Mouse (Mus musculus) lung, embryonic 14.5 days (tissue): ENCODE results near the gene Bcas3. TPM values are rescaled to one million over a fixed set of nuclear protein-coding genes. Genes with fewer than 3 reads are reported as not detected.

Experiments
- ATAC-seq: fragments of 200-750 bp; cut with Nextera tagmentation; 2 replicates; pipeline ENCODE4 v1.8.0; 2017; ENCODE audit warnings: mild to moderate bottlenecking, moderate TSS enrichment, moderate library complexity; ENCODE audit not compliant: insufficient read depth
- DNase-seq: peaks from one replicate; pipeline ENCODE4 v3.0.0-alpha.2; 2015
- H3K27ac ChIP-seq: fragments of 300-500 bp; sonication (generic); 2 replicates; pipeline ENCODE4 v1.5.1; 2014; ENCODE audit warnings: low read depth, mild to moderate bottlenecking, moderate library complexity
- H3K27me3 ChIP-seq: fragments of 300-500 bp; sonication (generic); 2 replicates; pipeline ENCODE4 v1.6.1; 2014; ENCODE audit warnings: low read length, control low read depth; ENCODE audit not compliant: insufficient read depth
- H3K36me3 ChIP-seq: fragments of 300-500 bp; sonication (generic); 2 replicates; pipeline ENCODE4 v1.6.1; 2014; ENCODE audit warnings: control low read depth; ENCODE audit not compliant: insufficient read depth
- H3K4me1 ChIP-seq: fragments of 300-500 bp; sonication (generic); 2 replicates; pipeline ENCODE4 v1.6.1; 2014; ENCODE audit warnings: antibody characterized with exemption, control low read depth; ENCODE audit not compliant: insufficient read depth
- H3K4me2 ChIP-seq: fragments of 300-500 bp; sonication (generic); 2 replicates; pipeline ENCODE4 v1.6.1; 2014; ENCODE audit warnings: mild to moderate bottlenecking
- H3K4me3 ChIP-seq: fragments of 300-500 bp; sonication (generic); 2 replicates; pipeline ENCODE4 v1.5.1; 2014; ENCODE audit warnings: low read depth, low read length
- H3K9ac ChIP-seq: fragments of 300-500 bp; sonication (generic); 2 replicates; pipeline ENCODE4 v1.6.1; 2014
- H3K9me3 ChIP-seq: fragments of 300-500 bp; sonication (generic); 2 replicates; pipeline ENCODE4 v1.6.1; 2016; ENCODE audit warnings: low read depth, low read length, control low read depth
- CTCF ChIP-seq: IDR thresholded peaks from 2 replicates; pipeline ENCODE4 v1.5.1; 2016; ENCODE audit warnings: antibody characterized with exemption, low read depth
- WGBS: fragments of 180-500 bp; shearing (Covaris S2); extraction: QIAGEN DNeasy Blood & Tissue Kit; methylation state at CpG from one replicate; pipeline ENCODE4 v1.1.7; 2014; 5-methylcytosine and 5-hydroxymethylcytosine counted together
- polyA plus RNA-seq: library from polyadenylated mRNA; unstranded; fragments of >200 nt; fragmentation: Nextera tagmentation; extraction: Ambion mirVana; gene quantifications from 2 replicates; pipeline ENCODE4 v1.2.1, GENCODE M21; 2014

Gene Bcas3
- polyA plus RNA-seq, 1 experiment from 2014 or later, result 35.0 TPM

DNA sequence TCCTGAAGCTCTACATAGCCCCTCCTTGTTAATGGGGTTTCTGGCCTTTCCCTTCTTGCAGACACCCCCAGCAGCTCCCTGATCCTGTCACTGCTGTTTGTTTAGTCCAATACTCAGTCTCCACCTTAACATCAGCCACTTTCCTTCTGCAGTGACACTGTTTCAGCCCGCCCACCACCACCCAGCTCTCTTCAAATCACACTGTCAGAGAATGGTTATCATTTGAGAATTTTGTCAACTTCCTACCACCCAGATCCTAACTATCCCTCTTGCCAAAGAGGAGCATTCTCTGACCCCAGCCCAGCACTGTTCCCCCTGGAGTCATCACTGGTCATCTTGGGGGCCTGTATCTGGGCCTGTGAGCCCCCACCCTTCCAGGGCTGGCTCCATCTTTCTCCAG lies 452.8 kb downstream of the Bcas3 start:
- no peaks in the 10 kb centered on the region for H3K27me3 ChIP-seq
- no peaks in the 10 kb centered on the region for H3K9me3 ChIP-seq
- H3K4me2 ChIP-seq, result no peak overlapping the region
- 54% methylated on average over 1 of the region's 1 CpGs for WGBS
- DNase-seq (peak; percentile 63), ATAC-seq (peak; percentile 23; the same call in 1 of the 2 replicates)
- TF ChIP-seq CTCF, result no peak
- H3K27ac ChIP-seq, result no peak overlapping the region
- H3K9ac ChIP-seq, result no peak overlapping the region
- peaks cover 6% of the 10 kb centered on the region; the same call in 1 of the 2 replicates for H3K4me1 ChIP-seq
- H3K4me3 ChIP-seq, result no peak overlapping the region
- H3K36me3 ChIP-seq, result peaks cover 10% of the 10 kb centered on the region

DNA sequence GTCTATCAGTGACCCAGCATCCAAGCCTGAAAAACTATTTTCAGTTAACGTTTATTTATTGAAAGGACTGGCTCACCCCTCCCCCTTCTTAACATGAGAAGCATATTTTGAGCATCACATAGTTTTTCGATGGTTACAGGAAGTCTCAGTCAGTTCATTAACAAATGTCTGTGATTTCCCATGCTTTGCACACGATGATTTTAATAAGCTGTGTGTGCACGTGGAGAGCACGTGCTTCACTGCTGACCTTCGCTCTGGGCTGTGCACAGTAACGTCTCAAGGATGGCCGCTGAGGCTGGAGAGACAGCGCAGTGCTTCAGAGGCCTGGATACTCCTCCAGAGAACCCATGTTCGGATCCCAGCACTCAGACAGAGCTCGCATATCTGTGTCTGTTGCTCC lies 454.4 kb downstream of the Bcas3 start:
- TF ChIP-seq CTCF, result no peak
- H3K4me2 ChIP-seq, result no peak overlapping the region
- no peak overlapping the region for H3K9ac ChIP-seq
- H3K27ac ChIP-seq, result peak overlapping the region; percentile 36; the same call in 1 of the 2 replicates
- no peaks in the 10 kb centered on the region for H3K9me3 ChIP-seq
- peaks cover 4% of the 10 kb centered on the region; the same call in 1 of the 2 replicates for H3K36me3 ChIP-seq
- ATAC-seq (peak; percentile 44; the same call in 1 of the 2 replicates), DNase-seq (peak; percentile 77)
- H3K4me1 ChIP-seq, result peaks cover 11% of the 10 kb centered on the region
- no peak overlapping the region for H3K4me3 ChIP-seq
- H3K27me3 ChIP-seq, result no peaks in the 10 kb centered on the region
- WGBS, result 38% methylated on average over 11 of the region's 11 CpGs

DNA sequence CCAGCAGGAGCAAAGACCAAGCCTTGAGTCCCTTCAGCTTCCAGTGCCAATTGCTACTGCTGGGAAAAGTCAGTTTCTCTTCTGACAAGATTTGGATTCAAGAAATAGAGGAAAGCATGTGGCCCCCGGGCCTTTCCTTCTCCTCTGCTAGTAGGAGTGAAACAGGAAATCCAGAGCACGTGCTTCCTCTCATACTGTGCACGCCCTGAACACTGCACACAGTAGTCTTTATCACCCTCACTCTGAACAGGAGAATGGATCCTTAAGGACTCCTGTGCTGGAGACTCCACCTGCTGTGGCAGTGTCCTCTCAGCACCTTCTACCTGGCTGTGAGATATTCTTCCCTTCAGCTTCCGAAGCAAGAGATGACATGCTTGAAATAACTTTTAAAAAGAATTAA lies 458.3 kb downstream of the Bcas3 start:
- Histone ChIP-seq H3K4me2 (no peak overlapping the region), H3K36me3 (no peaks in the 10 kb centered on the region; the same call in 1 of the 2 replicates), H3K4me3 (no peak overlapping the region), H3K4me1 (peaks cover 21% of the 10 kb centered on the region), H3K9ac (no peak overlapping the region), H3K9me3 (no peaks in the 10 kb centered on the region), H3K27ac (no peak overlapping the region), H3K27me3 (no peaks in the 10 kb centered on the region)
- ATAC-seq (no peak), DNase-seq (no peak)
- no peak for TF ChIP-seq CTCF
- WGBS, result 62% methylated on average over 4 of the region's 4 CpGs

DNA sequence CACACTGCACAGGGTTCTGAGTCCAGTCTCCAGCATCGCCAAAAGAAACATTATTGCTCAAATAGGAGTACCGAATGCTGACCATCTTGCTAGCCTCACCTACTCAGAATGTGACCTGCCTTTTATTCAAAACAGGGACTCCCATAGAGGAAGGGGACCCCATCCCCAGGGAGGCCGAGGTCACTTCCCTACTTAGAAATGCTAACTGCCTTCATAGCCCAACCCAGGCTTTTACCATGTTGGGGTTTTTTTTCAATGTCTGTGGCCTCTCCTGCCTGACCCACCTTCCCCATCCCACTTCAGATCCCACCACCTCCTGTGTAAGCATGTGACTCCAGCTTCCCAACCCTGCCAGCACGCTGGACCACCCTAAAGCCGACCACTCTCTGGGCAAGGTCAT lies 458.7 kb downstream of the Bcas3 start:
- no peak for ATAC-seq
- WGBS, result 92% methylated on average over 5 of the region's 5 CpGs
- H3K4me1 ChIP-seq, result peaks cover 21% of the 10 kb centered on the region
- H3K27ac ChIP-seq, result no peak overlapping the region
- DNase-seq, result no peak
- H3K36me3 ChIP-seq, result no peaks in the 10 kb centered on the region; the same call in 1 of the 2 replicates
- H3K4me2 ChIP-seq, result no peak overlapping the region
- no peak for TF ChIP-seq CTCF
- no peaks in the 10 kb centered on the region for H3K27me3 ChIP-seq
- H3K4me3 ChIP-seq, result no peak overlapping the region
- no peaks in the 10 kb centered on the region for H3K9me3 ChIP-seq
- no peak overlapping the region for H3K9ac ChIP-seq

DNA sequence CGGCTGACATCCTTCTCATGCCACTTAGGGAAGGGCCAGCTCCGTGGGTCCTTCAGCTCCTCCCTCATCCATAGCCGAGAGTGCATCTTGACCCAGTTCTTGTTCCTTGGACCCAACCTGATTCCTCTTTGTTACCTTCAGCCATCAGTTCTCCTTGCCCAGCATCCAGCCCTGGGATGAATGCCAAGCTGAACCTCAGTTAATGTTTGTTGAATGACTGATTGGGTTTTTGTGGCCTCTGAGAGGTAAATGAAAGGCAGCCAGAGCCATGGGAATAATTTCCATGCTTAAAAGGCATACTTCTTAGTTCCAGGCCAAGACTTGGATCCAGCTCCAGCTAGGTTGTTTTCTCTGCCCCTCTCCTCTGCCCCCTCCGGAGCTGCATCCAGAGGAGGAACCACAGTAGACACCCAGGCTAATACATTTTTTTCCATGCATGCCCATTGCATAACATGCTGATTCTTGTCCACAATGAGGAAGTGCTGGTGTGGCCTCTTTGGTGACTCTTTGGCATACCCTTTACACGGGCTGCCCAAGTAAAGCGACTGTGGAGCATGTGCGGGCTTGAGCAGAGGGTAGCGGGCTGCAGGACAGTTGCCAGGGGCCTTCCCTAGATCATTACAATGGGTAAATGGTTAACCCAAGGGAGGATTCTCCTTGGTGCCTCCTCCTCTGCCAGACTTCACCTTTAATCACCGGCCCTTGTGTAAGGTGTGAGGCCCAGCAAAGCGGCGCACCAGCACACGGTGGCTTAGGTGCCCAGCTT lies 459.4 kb downstream of the Bcas3 start:
- 78% methylated on average over 12 of the region's 12 CpGs for WGBS
- Histone ChIP-seq H3K27me3 (no peaks in the 10 kb centered on the region), H3K9ac (no peak overlapping the region), H3K9me3 (no peaks in the 10 kb centered on the region), H3K27ac (peak overlapping the region; percentile 7; the same call in 1 of the 2 replicates), H3K36me3 (no peaks in the 10 kb centered on the region; the same call in 1 of the 2 replicates), H3K4me1 (peaks cover 21% of the 10 kb centered on the region), H3K4me2 (no peak overlapping the region), H3K4me3 (no peak overlapping the region)
- no peak for ATAC-seq
- DNase-seq, result no peak
- TF ChIP-seq CTCF, result no peak

DNA sequence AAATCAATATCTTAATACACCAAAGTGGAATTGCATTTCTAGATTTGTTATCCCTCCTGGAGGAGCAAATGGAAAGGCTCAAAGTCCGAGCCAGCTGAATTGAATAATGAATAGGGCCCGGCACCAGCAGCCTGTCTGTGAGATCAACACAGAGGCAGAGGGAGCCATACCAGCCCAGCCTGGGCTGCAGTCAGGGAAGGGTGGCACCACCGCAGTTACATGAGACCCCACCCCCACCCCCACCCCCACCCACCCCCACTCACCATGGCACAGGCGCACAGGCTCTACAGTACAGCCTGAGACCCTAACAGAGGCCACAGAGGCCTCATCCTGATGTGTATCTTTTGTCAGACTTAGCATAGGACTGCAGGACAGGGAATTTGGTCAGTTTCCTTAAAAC lies 461.7 kb downstream of the Bcas3 start:
- WGBS, result 29% methylated on average over 4 of the region's 4 CpGs
- Histone ChIP-seq H3K9ac (no peak overlapping the region), H3K4me3 (no peak overlapping the region), H3K27ac (no peak overlapping the region), H3K4me2 (no peak overlapping the region), H3K9me3 (no peaks in the 10 kb centered on the region), H3K36me3 (no peaks in the 10 kb centered on the region), H3K27me3 (no peaks in the 10 kb centered on the region), H3K4me1 (peaks cover 18% of the 10 kb centered on the region)
- no peak for TF ChIP-seq CTCF
- no peak for ATAC-seq
- no peak for DNase-seq

DNA sequence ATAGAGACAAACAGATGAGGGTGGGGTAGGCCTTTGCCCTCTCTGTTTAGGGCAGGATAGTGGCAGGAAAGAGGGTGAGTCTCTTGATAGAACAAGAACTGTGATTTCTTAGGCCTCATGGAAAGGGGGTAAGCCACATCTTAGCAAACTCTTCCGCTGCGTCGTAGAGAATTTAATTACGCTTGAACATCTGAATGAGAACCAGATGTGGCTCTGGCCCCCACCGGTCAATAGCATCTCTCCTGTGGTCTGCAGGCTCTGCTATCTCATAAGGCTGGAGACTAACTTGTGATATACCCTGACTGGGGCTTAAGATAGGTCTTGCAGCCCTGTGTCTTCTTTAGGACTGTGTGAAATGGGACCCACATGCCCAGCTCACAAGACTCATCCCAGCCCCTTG lies 463.5 kb downstream of the Bcas3 start:
- H3K9me3 ChIP-seq, result no peaks in the 10 kb centered on the region
- WGBS, result 65% methylated on average over 5 of the region's 5 CpGs
- DNase-seq (no peak), ATAC-seq (no peak)
- H3K4me3 ChIP-seq, result no peak overlapping the region
- H3K4me1 ChIP-seq, result peaks cover 18% of the 10 kb centered on the region
- H3K9ac ChIP-seq, result no peak overlapping the region
- no peaks in the 10 kb centered on the region for H3K27me3 ChIP-seq
- no peak overlapping the region for H3K27ac ChIP-seq
- no peak overlapping the region for H3K4me2 ChIP-seq
- no peaks in the 10 kb centered on the region for H3K36me3 ChIP-seq
- TF ChIP-seq CTCF, result no peak
